Mouse (Mus musculus) heart, postnatal 0 days (tissue): Measurements from ENCODE around the gene Tmbim1. TPM values are rescaled to one million over a fixed set of nuclear protein-coding genes. Genes with fewer than 3 reads are reported as not detected.

ENCODE experiments used
- ATAC-seq: fragments of 200-750 bp; cut with Nextera tagmentation; 2 replicates; pipeline ENCODE4 v1.8.0; 2017; ENCODE audit warnings: low read depth, moderate number of reproducible peaks, moderate library complexity; ENCODE audit not compliant: insufficient read depth
- DNase-seq: peaks from one replicate; pipeline ENCODE4 v3.0.0-alpha.2; 2016; ENCODE audit warnings: low spot score
- H3K27ac ChIP-seq: fragments of 300-500 bp; sonication (generic); 2 replicates; pipeline ENCODE4 v1.5.1; 2014; ENCODE audit warnings: low read depth, mild to moderate bottlenecking
- H3K27me3 ChIP-seq: fragments of 300-500 bp; sonication (generic); 2 replicates; pipeline ENCODE4 v1.6.1; 2014; ENCODE audit warnings: low read length, mixed read lengths; ENCODE audit not compliant: control insufficient read depth, insufficient read depth
- H3K36me3 ChIP-seq: fragments of 300-500 bp; sonication (generic); replicated peaks from 2 replicates; pipeline ENCODE4 v1.6.1; 2014; ENCODE audit warnings: low read length, mixed read lengths; ENCODE audit not compliant: control insufficient read depth, insufficient read depth
- H3K4me1 ChIP-seq: fragments of 300-500 bp; sonication (generic); 2 replicates; pipeline ENCODE4 v1.6.1; 2014; ENCODE audit warnings: antibody characterized with exemption; ENCODE audit not compliant: control insufficient read depth, insufficient read depth
- H3K4me2 ChIP-seq: fragments of 300-500 bp; sonication (generic); 2 replicates; pipeline ENCODE4 v1.6.1; 2014; ENCODE audit warnings: low read depth, mild to moderate bottlenecking, low read length, moderate library complexity
- H3K4me3 ChIP-seq: fragments of 300-500 bp; sonication (generic); 2 replicates; pipeline ENCODE4 v1.5.1; 2014; ENCODE audit warnings: low read depth, low read length
- H3K9ac ChIP-seq: fragments of 300-500 bp; sonication (generic); replicated peaks from 2 replicates; pipeline ENCODE4 v1.6.1; 2014; ENCODE audit warnings: low read depth, low read length, mixed read lengths
- H3K9me3 ChIP-seq: fragments of 300-500 bp; sonication (generic); replicated peaks from 2 replicates; pipeline ENCODE4 v1.6.1; 2016; ENCODE audit warnings: low read length; ENCODE audit not compliant: control insufficient read depth
- CTCF ChIP-seq: IDR thresholded peaks from 2 replicates; pipeline ENCODE4 v1.5.1; 2016; ENCODE audit warnings: antibody characterized with exemption, control low read depth, low read depth
- EP300 ChIP-seq: IDR thresholded peaks from 2 replicates; pipeline ENCODE4 v1.6.1; 2016; ENCODE audit warnings: antibody characterized with exemption, low read depth
- WGBS: fragments of 180-500 bp; shearing (Covaris S2); extraction: QIAGEN DNeasy Blood & Tissue Kit; methylation state at CpG from one replicate; pipeline ENCODE4 v1.1.7; 2014; 5-methylcytosine and 5-hydroxymethylcytosine counted together
- polyA plus RNA-seq: library from polyadenylated mRNA; unstranded; fragments of >200 nt; fragmentation: Nextera tagmentation; extraction: Ambion mirVana; gene quantifications from 2 replicates; pipeline ENCODE4 v1.2.1, GENCODE M21; 2015
- total RNA-seq: library from RNA; depleted of rRNA; stranded (reverse); fragments of >200 nt; gene quantifications from 2 replicates; pipeline ENCODE4 v1.2.3, GENCODE M21; 2014; ENCODE audit warnings: low replicate concordance

The Tmbim1 gene
- total and polyA plus RNA-seq, 2 experiments from 2014 or later = 41.6 to 100 TPM

- H3K9me3 ChIP-seq = no peaks in the 10 kb centered on the region
- no peak overlapping the region for H3K4me3 ChIP-seq
- ATAC-seq = peak; percentile 33; the same call in 1 of the 2 replicates
- no peaks in the 10 kb centered on the region for H3K27me3 ChIP-seq
- TF ChIP-seq EP300 = no peak
- no peak for TF ChIP-seq CTCF
- 48% methylated on average over 5 of the region's 5 CpGs for WGBS
- peaks cover 50% of the 10 kb centered on the region for H3K36me3 ChIP-seq
- DNase-seq = no peak
- H3K27ac ChIP-seq = peak overlapping the region; percentile 87
- H3K4me2 ChIP-seq = peak overlapping the region; percentile 10; the same call in 1 of the 2 replicates
- H3K9ac ChIP-seq = no peak overlapping the region
- peaks cover 36% of the 10 kb centered on the region for H3K4me1 ChIP-seq
Measured at GRCm38 (mm10) chr1:74249331-74249980, 56.0 kb downstream of the Tmbim1 start.

DNA sequence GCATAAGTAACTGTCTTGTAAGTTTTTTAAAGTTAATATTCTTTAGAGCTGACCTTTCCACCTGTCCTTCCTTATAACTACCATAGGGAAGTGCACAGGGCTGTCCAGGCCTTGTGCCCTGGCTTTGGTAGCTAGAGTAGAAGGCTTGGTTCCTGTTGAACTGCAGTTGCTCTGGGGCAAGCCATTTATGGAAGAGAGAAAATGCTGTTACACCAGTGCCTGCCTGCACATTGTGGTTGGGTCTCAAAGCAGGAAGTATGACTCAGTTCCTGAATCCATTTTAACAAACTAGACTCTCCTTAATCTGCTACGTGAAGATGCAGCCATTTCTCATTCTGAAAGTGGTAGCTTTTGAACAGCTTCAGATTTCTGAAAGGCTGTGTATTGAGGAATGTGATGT, 56.6 kb downstream of the Tmbim1 start:
- no peak overlapping the region for H3K9ac ChIP-seq
- WGBS = 27% methylated on average over 1 of the region's 1 CpGs
- peaks cover 46% of the 10 kb centered on the region for H3K36me3 ChIP-seq
- no peak overlapping the region for H3K4me3 ChIP-seq
- H3K9me3 ChIP-seq = no peaks in the 10 kb centered on the region
- H3K27me3 ChIP-seq = no peaks in the 10 kb centered on the region
- H3K4me2 ChIP-seq = peak overlapping the region; percentile 10; the same call in 1 of the 2 replicates
- peak overlapping the region; percentile 87 for H3K27ac ChIP-seq
- ATAC-seq (peak; percentile 78), DNase-seq (peak; percentile 80)
- peaks cover 39% of the 10 kb centered on the region for H3K4me1 ChIP-seq
- TF ChIP-seq CTCF = no peak
- TF ChIP-seq EP300 = no peak

DNA sequence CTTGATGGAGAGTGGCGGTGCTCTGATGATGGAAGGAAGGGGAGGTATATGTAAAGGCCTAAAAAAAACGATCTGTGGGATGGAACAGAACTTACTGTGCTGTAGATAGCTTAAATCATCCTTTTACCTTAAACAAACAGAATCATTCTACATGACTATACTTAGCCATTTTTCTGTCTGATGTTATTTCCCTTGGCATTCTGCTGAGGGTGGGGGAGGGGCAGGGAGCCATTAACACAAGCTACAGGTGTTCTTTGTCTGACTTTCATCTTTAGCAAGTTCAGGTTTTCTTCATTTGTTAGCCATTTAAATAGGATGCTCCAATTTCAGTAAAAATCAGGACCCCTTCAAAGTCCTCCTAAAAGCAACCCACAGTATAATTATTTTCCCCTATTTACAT, 59.9 kb downstream of the Tmbim1 start:
- Histone ChIP-seq H3K36me3 (peaks cover 16% of the 10 kb centered on the region), H3K4me1 (peaks cover 55% of the 10 kb centered on the region), H3K4me2 (no peak overlapping the region), H3K27me3 (no peaks in the 10 kb centered on the region), H3K4me3 (no peak overlapping the region), H3K9ac (no peak overlapping the region), H3K9me3 (no peaks in the 10 kb centered on the region), H3K27ac (0 out of 2 replicates have a peak overlapping the region, but pooled peaks have one; percentile 15)
- 69% methylated on average over 2 of the region's 2 CpGs for WGBS
- DNase-seq (no peak), ATAC-seq (no peak)
- no peak for TF ChIP-seq CTCF
- TF ChIP-seq EP300 = no peak

- ATAC-seq = no peak
- Histone ChIP-seq H3K9me3 (no peaks in the 10 kb centered on the region), H3K9ac (peak overlapping the region; percentile 44), H3K4me2 (peak overlapping the region; percentile 77), H3K36me3 (no peaks in the 10 kb centered on the region), H3K27me3 (no peaks in the 10 kb centered on the region), H3K27ac (peak overlapping the region; percentile 85), H3K4me1 (peaks cover 61% of the 10 kb centered on the region), H3K4me3 (no peak overlapping the region)
- DNase-seq = peak; percentile 27
- TF ChIP-seq CTCF (no peak), EP300 (no peak)
- WGBS = 25% methylated on average over 4 of the region's 4 CpGs
Measured at GRCm38 (mm10) chr1:74240832-74241231, 64.6 kb downstream of the Tmbim1 start.

DNA sequence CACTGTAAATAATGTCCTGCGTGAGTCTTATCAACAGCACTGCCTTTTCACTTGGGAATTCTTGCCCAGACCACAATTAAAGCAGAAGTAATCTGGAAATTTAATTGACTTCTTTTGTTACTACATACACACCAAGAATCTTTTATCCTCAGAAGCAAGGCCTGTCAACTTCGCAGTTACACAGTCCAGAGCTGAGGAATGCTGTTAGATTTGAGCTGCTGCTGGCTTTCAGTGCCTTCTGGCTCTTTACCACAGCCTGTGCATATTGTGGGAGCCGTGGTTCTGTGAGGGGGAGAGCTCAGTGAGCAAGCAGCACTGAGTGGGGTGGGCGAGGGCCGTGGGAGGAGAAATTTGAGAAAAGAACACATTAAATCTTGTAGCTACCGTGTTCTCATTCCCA, 65.1 kb downstream of the Tmbim1 start:
- peaks cover 60% of the 10 kb centered on the region for H3K4me1 ChIP-seq
- no peaks in the 10 kb centered on the region for H3K27me3 ChIP-seq
- H3K9me3 ChIP-seq = no peaks in the 10 kb centered on the region
- TF ChIP-seq CTCF (no peak), EP300 (no peak)
- H3K27ac ChIP-seq = peak overlapping the region; percentile 85
- H3K4me2 ChIP-seq = peak overlapping the region; percentile 77
- peak; percentile 80 for DNase-seq
- no peak for ATAC-seq
- peak overlapping the region; percentile 44 for H3K9ac ChIP-seq
- no peaks in the 10 kb centered on the region for H3K36me3 ChIP-seq
- WGBS = 6% methylated on average over 6 of the region's 6 CpGs
- H3K4me3 ChIP-seq = peak overlapping the region; percentile 95; the same call in 1 of the 2 replicates

- Histone ChIP-seq H3K9me3 (no peaks in the 10 kb centered on the region), H3K4me3 (peak overlapping the region; percentile 95), H3K4me2 (peak overlapping the region; percentile 77), H3K27me3 (no peaks in the 10 kb centered on the region), H3K9ac (peak overlapping the region; percentile 42; the same call in 1 of the 2 replicates), H3K27ac (peak overlapping the region; percentile 85), H3K4me1 (peaks cover 54% of the 10 kb centered on the region), H3K36me3 (no peaks in the 10 kb centered on the region)
- DNase-seq = peak; percentile 28
- ATAC-seq = no peak
- TF ChIP-seq EP300 = no peak
- 5% methylated on average over 11 of the region's 11 CpGs for WGBS
Measured at GRCm38 (mm10) chr1:74239618-74240017, 65.8 kb downstream of the Tmbim1 start.
